Mouse (Mus musculus) embryonic facial prominence, embryonic 14.5 days (tissue): ENCODE results near the gene Fhl2. TPM values are rescaled to one million over a fixed set of nuclear protein-coding genes. Genes with fewer than 3 reads are reported as not detected.

ENCODE experiments used
- polyA plus RNA-seq: library from polyadenylated mRNA; unstranded; fragments of >200 nt; fragmentation: Nextera tagmentation; extraction: Ambion mirVana; gene quantifications from 2 replicates; pipeline ENCODE4 v1.2.1, GENCODE M21; 2014

Fhl2 gene
- polyA plus RNA-seq, 1 experiment from 2014 or later, result 29.7 TPM

Other genes with a start within 250 kb of the Fhl2 start
- 4.6 and 6.1 TPM in 2 replicates for gene Gpr45, start 244.1 kb downstream of the Fhl2 start, polyA plus RNA-seq
- gene Tgfbrap1, start 98.3 kb downstream of the Fhl2 start, polyA plus RNA-seq, result 10.8 and 13.6 TPM in 2 replicates
- gene AI597479, start 98.3 kb downstream of the Fhl2 start, polyA plus RNA-seq, result 30.7 and 33.1 TPM in 2 replicates
- 37.3 and 40.9 TPM in 2 replicates for gene Nck2, start 247.6 kb upstream of the Fhl2 start, polyA plus RNA-seq